In the genomic region with DNA sequence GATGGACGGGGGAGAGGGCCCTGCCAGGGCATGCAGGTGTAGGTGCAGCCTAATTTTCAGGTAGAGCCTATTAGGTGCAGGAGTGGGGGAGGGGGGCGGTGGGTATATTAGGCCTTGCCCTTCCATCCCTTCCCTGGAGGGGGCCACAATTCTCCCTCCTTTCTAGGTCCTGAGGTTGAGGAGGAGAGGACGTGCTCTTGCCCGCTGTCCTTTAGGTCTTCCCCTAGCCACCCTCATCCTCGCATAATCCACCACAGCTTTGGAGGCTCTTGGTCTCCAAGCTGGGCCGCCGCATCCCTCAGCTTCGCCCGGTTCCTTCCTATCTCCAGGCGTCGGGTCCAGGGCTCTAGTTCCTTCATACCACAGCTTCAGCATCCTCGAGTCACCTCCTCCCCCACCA, we compare ENCODE assay signal across 8 mouse cellular contexts. TPM values are rescaled to one million over a fixed set of nuclear protein-coding genes. Genes with fewer than 3 reads are reported as not detected.
DNase-seq lines count a peak whose midpoint lies in the region; ATAC-seq and TF ChIP-seq lines count a peak whose summit lies in the region.

No protein-coding gene starts in this region.

- H3K4me1 ChIP-seq in kidney, adult 2 months (ENCODE audit: control insufficient read depth, insufficient read depth, low read length): peaks cover 3% of the 10 kb centered on the region; the same call in 1 of the 2 replicates
- H3K4me1 ChIP-seq in embryonic facial prominence, embryonic 13.5 days: peaks cover 43% of the 10 kb centered on the region
- H3K4me1 ChIP-seq in limb, embryonic 10.5 days: peaks cover 56% of the 10 kb centered on the region
- H3K4me1 ChIP-seq in small intestine, adult 2 months (ENCODE audit: control insufficient read depth, insufficient read depth, insufficient read length, low read length): peaks cover 9% of the 10 kb centered on the region

- no peak for TF ChIP-seq POLR2A in kidney, adult 2 months (IDR thresholded peaks at IDR 0.05; ENCODE audit: low read depth, low read length)
- TF ChIP-seq POLR2A in small intestine, adult 2 months (IDR thresholded peaks at IDR 0.05; ENCODE audit: low read depth, low read length): no peak

- H3K27me3 ChIP-seq in kidney, adult 2 months (replicated peaks; ENCODE audit: control insufficient read depth, insufficient read depth, low read length): no peaks in the 10 kb centered on the region
- no peaks in the 10 kb centered on the region for H3K27me3 ChIP-seq in embryonic facial prominence, embryonic 13.5 days
- H3K27me3 ChIP-seq in limb, embryonic 10.5 days (ENCODE audit: low read depth, poor library complexity, severe bottlenecking): no peaks in the 10 kb centered on the region
- no peaks in the 10 kb centered on the region for H3K27me3 ChIP-seq in small intestine, adult 2 months (ENCODE audit: control insufficient read depth, insufficient read depth, low read length)

- TF ChIP-seq CTCF in kidney, adult 2 months (conservative IDR thresholded peaks at IDR 0.05; ENCODE audit: insufficient read depth, insufficient read length, low read depth, low read length): no peak
- TF ChIP-seq CTCF in small intestine, adult 2 months (IDR thresholded peaks at IDR 0.05; ENCODE audit: extremely low read depth, insufficient read length, insufficient replicate concordance, low read depth, low read length): no peak

- no peak for ATAC-seq in embryonic facial prominence, embryonic 13.5 days (ENCODE audit: insufficient number of reproducible peaks, insufficient read depth, low FRiP score, low TSS enrichment, low read depth)

- H3K4me3 ChIP-seq in kidney, adult 2 months (ENCODE audit: insufficient read depth, low read depth, low read length): peak overlapping the region; percentile 65
- H3K4me3 ChIP-seq in embryonic facial prominence, embryonic 13.5 days: peak overlapping the region; percentile 70
- peak overlapping the region; percentile 74 for H3K4me3 ChIP-seq in limb, embryonic 10.5 days
- peak overlapping the region; percentile 73 for H3K4me3 ChIP-seq in small intestine, adult 2 months (ENCODE audit: low read depth, low read length)

- H3K36me3 ChIP-seq in kidney, adult 2 months (ENCODE audit: control insufficient read depth, insufficient read depth, low read length): no peaks in the 10 kb centered on the region
- peaks cover 12% of the 10 kb centered on the region for H3K36me3 ChIP-seq in embryonic facial prominence, embryonic 13.5 days
- peaks cover 14% of the 10 kb centered on the region for H3K36me3 ChIP-seq in limb, embryonic 10.5 days
- peaks cover 1% of the 10 kb centered on the region for H3K36me3 ChIP-seq in small intestine, adult 2 months (ENCODE audit: control insufficient read depth, insufficient read depth, low read length)

- no peak overlapping the region for H3K27ac ChIP-seq in kidney, adult 2 months (ENCODE audit: insufficient read depth, low read depth, low read length)
- H3K27ac ChIP-seq in embryonic facial prominence, embryonic 13.5 days: peak overlapping the region; percentile 100
- peak overlapping the region; percentile 98 for H3K27ac ChIP-seq in limb, embryonic 10.5 days
- no peak overlapping the region for H3K27ac ChIP-seq in small intestine, adult 2 months (ENCODE audit: insufficient read depth, low read depth, low read length)

- peak overlapping the region; percentile 88 for H3K4me2 ChIP-seq in embryonic facial prominence, embryonic 13.5 days

- 4% methylated on average over 12 of the region's 12 CpGs for WGBS in kidney, adult 2 months
- under 1% methylated on average over 12 of the region's 12 CpGs for WGBS in embryonic facial prominence, embryonic 13.5 days
- 2% methylated on average over 12 of the region's 12 CpGs for WGBS in limb, embryonic 10.5 days
- 7% methylated on average over 12 of the region's 12 CpGs for WGBS in small intestine, adult 2 months

- peak overlapping the region; percentile 83 for H3K9ac ChIP-seq in embryonic facial prominence, embryonic 13.5 days

- H3K9me3 ChIP-seq in embryonic facial prominence, embryonic 13.5 days: no peaks in the 10 kb centered on the region
- no peaks in the 10 kb centered on the region for H3K9me3 ChIP-seq in limb, embryonic 10.5 days (replicated peaks)

- DNase-seq in kidney, adult 2 months: no peak
- DNase-seq in kidney, adult 8-10 months: no peak
- peak; percentile 58 for DNase-seq in ES-CJ7 (ENCODE audit: low read depth, low spot score)
- DNase-seq in limb, embryonic 10.5 days (ENCODE audit: low spot score): no peak
- DNase-seq in layer of hippocampus, adult 11-12 months (ENCODE audit: low spot score): no peak
- no peak for DNase-seq in thymus, adult 18-20 months

RNA-seq across cellular contexts. Expression of a gene that starts 0.6 kb away (rescaled TPM):
- polyA plus RNA-seq in kidney, adult 2 months (2012; rRNA removed): 7.7 and 9.0 TPM in 2 replicates
- 24.1 and 25.2 TPM in 2 replicates for polyA plus RNA-seq in embryonic facial prominence, embryonic 13.5 days (2015; fragmentation: Nextera tagmentation; extraction: Ambion mirVana)
- 23.8 and 27.7 TPM in 2 replicates for polyA plus RNA-seq in limb, embryonic 10.5 days (2016; fragmentation: Nextera tagmentation; extraction: Ambion mirVana)
- 1.4 and 2.1 TPM in 2 replicates for polyA plus RNA-seq in small intestine, adult 2 months (2012; rRNA removed)

RNA-seq across cellular contexts. Expression of a gene that starts 1.7 kb away (rescaled TPM):
- 54.9 and 62.1 TPM in 2 replicates for polyA plus RNA-seq in kidney, adult 2 months (2012; rRNA removed)
- polyA plus RNA-seq in embryonic facial prominence, embryonic 13.5 days (2015; fragmentation: Nextera tagmentation; extraction: Ambion mirVana): 100 and 110 TPM in 2 replicates
- polyA plus RNA-seq in limb, embryonic 10.5 days (2016; fragmentation: Nextera tagmentation; extraction: Ambion mirVana): 143 and 150 TPM in 2 replicates
- polyA plus RNA-seq in small intestine, adult 2 months (2012; rRNA removed): 43.2 and 71.1 TPM in 2 replicates

RNA-seq across cellular contexts. Expression of a gene that starts 8.4 kb away (rescaled TPM):
- polyA plus RNA-seq in kidney, adult 2 months (2012; rRNA removed): 3.4 and 5.6 TPM in 2 replicates
- 2.9 and 3.8 TPM in 2 replicates for polyA plus RNA-seq in embryonic facial prominence, embryonic 13.5 days (2015; fragmentation: Nextera tagmentation; extraction: Ambion mirVana)
- 1.7 and 1.8 TPM in 2 replicates for polyA plus RNA-seq in limb, embryonic 10.5 days (2016; fragmentation: Nextera tagmentation; extraction: Ambion mirVana)
- polyA plus RNA-seq in small intestine, adult 2 months (2012; rRNA removed): 2.3 and 2.7 TPM in 2 replicates

RNA-seq across cellular contexts. Expression of a gene that starts 12.8 kb away (rescaled TPM):
- polyA plus RNA-seq in kidney, adult 2 months (2012; rRNA removed): not detected in 2 replicates
- polyA plus RNA-seq in embryonic facial prominence, embryonic 13.5 days (2015; fragmentation: Nextera tagmentation; extraction: Ambion mirVana): 5.2 and 9.0 TPM in 2 replicates
- polyA plus RNA-seq in limb, embryonic 10.5 days (2016; fragmentation: Nextera tagmentation; extraction: Ambion mirVana): 3.8 and 4.8 TPM in 2 replicates
- polyA plus RNA-seq in small intestine, adult 2 months (2012; rRNA removed): not detected in 2 replicates

RNA-seq across cellular contexts. Expression of a gene that starts 46.0 kb away (rescaled TPM):
- 572 and 616 TPM in 2 replicates for polyA plus RNA-seq in kidney, adult 2 months (2012; rRNA removed)
- 262 and 269 TPM in 2 replicates for polyA plus RNA-seq in embryonic facial prominence, embryonic 13.5 days (2015; fragmentation: Nextera tagmentation; extraction: Ambion mirVana)
- polyA plus RNA-seq in limb, embryonic 10.5 days (2016; fragmentation: Nextera tagmentation; extraction: Ambion mirVana): 230 and 235 TPM in 2 replicates
- polyA plus RNA-seq in small intestine, adult 2 months (2012; rRNA removed): 215 and 442 TPM in 2 replicates

Comparison
In these comparisons a context has a peak if more than half of its experiments do, and no peak if none do; other contexts are left out.
1. H3K27ac ChIP-seq: peak in embryonic facial prominence, embryonic 13.5 days (single experiment) and limb, embryonic 10.5 days (single experiment); none in kidney, adult 2 months (single experiment) and small intestine, adult 2 months (single experiment).
2. Peak in every context shown above with its lines, with median percentiles within 50 percentile points of each other: H3K4me3 ChIP-seq.